Mouse (Mus musculus): ENCODE results near the gene Oas2. TPM values are rescaled to one million over a fixed set of nuclear protein-coding genes. Genes with fewer than 3 reads are reported as not detected.

Oas2 gene
- 0.68 TPM for polyA plus RNA-seq (2014; fragmentation: Illumina TruSeq; extraction: RNeasy Lipid Tissue Mini Kit (QIAGEN cat#74804))

DNA sequence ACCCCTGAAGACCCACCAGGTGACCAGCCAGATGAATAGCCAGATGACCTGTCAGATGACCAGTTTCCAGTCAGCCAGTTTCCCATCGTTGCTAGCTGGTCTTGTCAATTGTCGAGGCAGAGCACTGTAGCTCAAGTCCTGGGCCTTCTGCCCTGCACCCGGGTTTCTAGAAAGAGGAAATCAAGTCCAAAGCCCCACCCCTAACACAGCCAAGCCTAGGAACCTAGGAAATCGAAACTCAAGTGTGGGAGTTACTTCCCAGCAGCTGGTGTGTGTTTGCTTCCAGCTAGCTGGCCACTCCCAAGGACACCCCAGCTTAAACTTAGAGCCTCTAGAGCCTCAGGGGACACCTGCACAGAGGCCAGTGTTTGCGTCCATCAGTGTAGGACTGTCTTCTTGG is at the start of gene Oas2:
Gene Oas2 (minus strand): TSS at position 166 of the 400 bp plus-strand sequence.

DNA sequence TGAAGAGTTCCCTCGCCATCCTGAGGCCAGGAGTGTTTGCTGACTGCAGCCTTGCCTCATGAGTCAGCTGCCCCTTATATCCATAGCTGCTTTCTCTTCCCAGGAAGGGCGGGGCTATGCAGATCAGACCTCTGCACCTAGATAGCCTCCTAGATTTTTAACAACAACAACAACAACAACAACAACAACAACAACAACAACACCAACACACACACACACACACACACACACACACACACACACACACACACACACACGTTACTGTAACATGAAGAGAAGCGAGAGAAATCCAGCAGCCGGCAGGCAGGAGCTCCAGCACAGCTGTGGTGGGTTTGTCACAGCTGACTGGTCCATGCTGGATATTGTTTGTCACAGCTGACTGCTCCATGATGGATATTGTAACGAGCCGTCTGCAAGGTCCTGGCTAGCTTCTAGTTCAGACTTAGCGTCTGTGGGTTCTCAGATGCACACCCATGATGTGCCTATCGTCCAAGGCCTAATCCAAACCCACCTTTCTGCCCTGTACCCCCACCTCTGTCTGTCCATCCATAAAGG is 45.9 kb upstream of the Oas2 start, which contains the start of gene Oas1e:
Gene Oas1e (minus strand): TSS at position 51 of the 555 bp plus-strand sequence.

GRCm38 (mm10) chr5:120777478-120777877 is 27.8 kb upstream of the Oas2 start, which contains the start of gene Oas3:
Gene Oas3 (minus strand): TSS chr5:120777661.

GRCm38 (mm10) chr5:120711827-120712226 is 37.8 kb downstream of the Oas2 start, which contains the start of gene Dtx1:
Gene Dtx1 (minus strand): TSS chr5:120711927.

Other genes starting within 250 kb of the Oas2 start
- gene Plbd2, start 246.2 kb downstream of the Oas2 start, polyA plus RNA-seq (2014; fragmentation: Illumina TruSeq; extraction: RNeasy Lipid Tissue Mini Kit (QIAGEN cat#74804)): 0.66 TPM
- 0.43 TPM for gene Slc8b1, start 238.7 kb downstream of the Oas2 start, polyA plus RNA-seq (2014; fragmentation: Illumina TruSeq; extraction: RNeasy Lipid Tissue Mini Kit (QIAGEN cat#74804))
- 3.1 TPM for gene Tpcn1, start 161.2 kb downstream of the Oas2 start, polyA plus RNA-seq (2014; fragmentation: Illumina TruSeq; extraction: RNeasy Lipid Tissue Mini Kit (QIAGEN cat#74804))
- gene Iqcd, start 160.8 kb downstream of the Oas2 start, polyA plus RNA-seq (2014; fragmentation: Illumina TruSeq; extraction: RNeasy Lipid Tissue Mini Kit (QIAGEN cat#74804)): not detected
- not detected for gene Rita1, start 137.3 kb downstream of the Oas2 start, polyA plus RNA-seq (2014; fragmentation: Illumina TruSeq; extraction: RNeasy Lipid Tissue Mini Kit (QIAGEN cat#74804))
- gene Ddx54, start 137.1 kb downstream of the Oas2 start, polyA plus RNA-seq (2014; fragmentation: Illumina TruSeq; extraction: RNeasy Lipid Tissue Mini Kit (QIAGEN cat#74804)): 0.60 TPM
- gene Cfap73, start 115.6 kb downstream of the Oas2 start, polyA plus RNA-seq (2014; fragmentation: Illumina TruSeq; extraction: RNeasy Lipid Tissue Mini Kit (QIAGEN cat#74804)): not detected
- not detected for gene Rasal1, start 101.0 kb downstream of the Oas2 start, polyA plus RNA-seq (2014; fragmentation: Illumina TruSeq; extraction: RNeasy Lipid Tissue Mini Kit (QIAGEN cat#74804))
- gene Dtx1, start 37.9 kb downstream of the Oas2 start, polyA plus RNA-seq (2014; fragmentation: Illumina TruSeq; extraction: RNeasy Lipid Tissue Mini Kit (QIAGEN cat#74804)): 0.34 TPM
- 0.26 TPM for gene Oas3, start 27.8 kb upstream of the Oas2 start, polyA plus RNA-seq (2014; fragmentation: Illumina TruSeq; extraction: RNeasy Lipid Tissue Mini Kit (QIAGEN cat#74804))
- gene Oas1e, start 45.7 kb upstream of the Oas2 start, polyA plus RNA-seq (2014; fragmentation: Illumina TruSeq; extraction: RNeasy Lipid Tissue Mini Kit (QIAGEN cat#74804)): 6.4 TPM
- 6.7 TPM for gene Oas1c, start 62.7 kb upstream of the Oas2 start, polyA plus RNA-seq (2014; fragmentation: Illumina TruSeq; extraction: RNeasy Lipid Tissue Mini Kit (QIAGEN cat#74804))
- not detected for gene Oas1f, start 97.5 kb upstream of the Oas2 start, polyA plus RNA-seq (2014; fragmentation: Illumina TruSeq; extraction: RNeasy Lipid Tissue Mini Kit (QIAGEN cat#74804))
- gene Oas1h, start 111.6 kb upstream of the Oas2 start, polyA plus RNA-seq (2014; fragmentation: Illumina TruSeq; extraction: RNeasy Lipid Tissue Mini Kit (QIAGEN cat#74804)): 9.7 TPM
- not detected for gene Oas1g, start 137.8 kb upstream of the Oas2 start, polyA plus RNA-seq (2014; fragmentation: Illumina TruSeq; extraction: RNeasy Lipid Tissue Mini Kit (QIAGEN cat#74804))
- gene Oas1a, start 157.7 kb upstream of the Oas2 start, polyA plus RNA-seq (2014; fragmentation: Illumina TruSeq; extraction: RNeasy Lipid Tissue Mini Kit (QIAGEN cat#74804)): 1.1 TPM
- gene Oas1d, start 164.7 kb upstream of the Oas2 start, polyA plus RNA-seq (2014; fragmentation: Illumina TruSeq; extraction: RNeasy Lipid Tissue Mini Kit (QIAGEN cat#74804)): 3.2 TPM